Mouse (Mus musculus): ENCODE results near the gene Ifnl3.

The Ifnl3 gene

DNA sequence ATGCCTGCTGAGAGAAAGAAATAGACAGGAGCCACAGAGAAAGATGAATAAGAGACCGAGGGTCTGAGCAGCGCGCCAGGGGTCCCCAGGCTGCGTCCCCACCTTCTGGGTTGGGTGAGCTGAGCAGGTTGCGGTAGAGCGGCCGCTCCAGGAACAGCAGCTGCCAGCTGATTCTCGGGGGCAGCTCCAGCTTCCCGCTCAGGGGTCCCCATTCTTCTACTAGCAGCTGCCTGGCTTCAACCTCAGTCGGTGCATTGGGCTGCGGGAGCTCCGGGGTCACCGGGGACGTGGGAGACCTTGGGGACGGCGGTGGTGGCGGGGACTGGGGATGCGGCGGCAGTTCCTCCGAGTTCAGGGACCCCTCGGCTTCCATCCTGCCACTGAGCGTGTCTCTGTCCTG, 24.0 kb downstream of the Ifnl3 start:
- no peak for DNase-seq (ENCODE audit: low read depth, low spot score)

DNA sequence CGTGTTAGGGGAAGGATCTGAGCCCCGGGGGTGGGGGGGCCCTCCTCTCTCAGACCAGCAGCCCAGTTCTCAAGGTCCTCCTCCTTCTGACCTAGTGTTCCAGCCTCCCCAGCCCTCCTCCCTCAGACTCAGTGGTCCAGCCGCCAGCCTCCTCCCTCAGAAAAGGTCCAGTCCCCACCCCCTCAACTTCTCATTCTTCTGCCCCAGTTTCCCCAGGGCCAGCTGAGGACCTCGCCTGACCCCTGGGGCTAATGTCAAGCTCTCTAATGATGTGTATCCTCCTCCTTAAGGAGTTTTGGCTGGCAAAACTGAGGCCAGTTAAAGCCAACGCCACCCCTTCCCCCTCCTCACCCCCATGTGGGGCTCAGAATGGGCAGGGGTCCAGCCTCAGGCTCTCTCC, 24.5 kb downstream of the Ifnl3 start, which contains the start of gene Nccrp1:
TSS of gene Nccrp1 (minus strand) at position 101 of the 400 bp plus-strand sequence.
- DNase-seq (ENCODE audit: low read depth, low spot score), result no peak

DNA sequence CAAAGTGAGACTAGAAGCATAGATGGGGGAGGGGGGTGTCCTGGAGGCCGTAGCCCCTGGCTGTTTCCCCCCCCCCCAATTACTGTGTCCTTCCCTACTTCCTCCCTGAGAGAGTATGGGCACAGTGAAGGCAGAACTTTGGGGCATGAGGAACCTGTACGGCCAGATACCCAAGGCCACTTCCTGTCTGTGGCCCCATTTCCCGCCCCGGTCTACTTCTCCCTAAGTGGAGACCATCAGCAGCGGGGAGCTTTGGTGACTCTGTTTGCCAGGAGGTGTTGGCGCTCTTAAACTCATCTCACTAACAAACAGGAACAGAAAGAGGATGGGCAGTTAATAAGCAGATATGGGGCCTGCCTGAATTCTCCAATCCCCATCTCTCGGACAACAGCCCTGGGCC, 25.0 kb downstream of the Ifnl3 start:
- DNase-seq (ENCODE audit: low read depth, low spot score), result no peak

DNA sequence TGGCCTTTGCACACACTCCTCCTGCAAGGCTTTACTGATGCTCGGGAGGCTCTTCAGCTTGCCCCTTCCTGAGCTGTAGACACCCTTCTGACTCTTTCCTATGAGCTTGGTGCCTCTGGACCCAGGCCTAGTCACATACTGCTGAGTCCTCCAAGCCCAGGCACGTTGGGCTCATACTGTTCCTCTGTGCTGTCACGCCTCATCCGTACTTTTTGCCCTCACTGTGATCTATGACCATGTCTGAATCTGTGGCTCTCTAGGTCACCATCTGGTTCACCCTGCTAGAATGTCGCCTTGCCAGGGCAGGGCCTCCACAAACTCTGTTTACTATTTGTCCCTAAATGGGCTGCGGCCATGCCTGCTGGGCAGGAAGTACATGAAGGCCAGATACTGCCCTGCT, 30.4 kb downstream of the Ifnl3 start:
- no peak for DNase-seq (ENCODE audit: low read depth, low spot score)

DNA sequence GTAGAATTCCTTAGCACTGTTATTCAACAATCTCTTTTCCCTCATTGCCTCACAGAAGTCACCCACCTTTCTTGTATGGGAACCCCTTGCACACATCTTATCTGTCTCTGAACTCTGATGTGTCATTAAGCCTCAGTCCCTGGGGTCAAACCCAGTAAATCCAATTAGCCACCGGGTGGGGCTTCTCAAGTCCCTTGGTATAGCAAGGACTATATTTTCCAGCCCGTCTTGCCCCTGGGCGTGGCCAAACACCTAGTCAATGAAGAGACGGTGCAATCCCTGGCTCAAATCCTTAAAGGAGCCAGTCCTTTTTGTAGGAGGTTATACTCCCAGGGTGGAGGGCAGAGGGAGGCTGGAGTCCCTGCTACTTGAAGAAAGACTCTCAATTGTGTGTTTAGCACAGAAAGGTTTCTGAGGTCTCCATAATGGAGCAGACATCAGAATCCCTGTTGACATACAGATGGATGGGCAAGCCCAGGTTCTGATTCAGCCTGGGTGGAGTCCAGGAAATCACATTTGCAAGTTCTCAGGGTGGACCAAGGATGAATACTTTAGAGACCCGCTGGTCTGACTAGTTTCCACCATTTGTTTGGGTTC, 33.4 kb downstream of the Ifnl3 start:
- DNase-seq (ENCODE audit: low read depth, low spot score), result peak; percentile 63

DNA sequence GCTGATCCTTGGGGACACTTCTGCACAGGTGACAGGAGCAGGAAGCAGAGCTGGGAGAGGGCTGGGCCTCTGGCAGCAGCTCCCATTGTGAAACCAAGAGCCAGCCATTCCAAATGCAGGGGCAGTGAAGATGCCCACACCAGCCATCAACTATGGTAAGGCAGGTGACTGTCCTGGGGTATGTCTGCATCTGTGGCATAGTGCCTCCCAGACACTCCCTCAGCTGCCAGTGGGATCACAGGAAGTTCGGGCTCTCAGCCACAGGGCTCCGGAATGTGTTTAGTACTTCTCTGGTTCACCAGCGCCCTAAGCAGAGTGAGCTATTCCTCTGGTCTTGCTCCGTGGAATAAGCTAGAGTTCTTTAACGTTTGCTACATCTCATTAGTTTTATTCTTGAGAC, 34.4 kb downstream of the Ifnl3 start:
- no peak for DNase-seq (ENCODE audit: low read depth, low spot score)

DNA sequence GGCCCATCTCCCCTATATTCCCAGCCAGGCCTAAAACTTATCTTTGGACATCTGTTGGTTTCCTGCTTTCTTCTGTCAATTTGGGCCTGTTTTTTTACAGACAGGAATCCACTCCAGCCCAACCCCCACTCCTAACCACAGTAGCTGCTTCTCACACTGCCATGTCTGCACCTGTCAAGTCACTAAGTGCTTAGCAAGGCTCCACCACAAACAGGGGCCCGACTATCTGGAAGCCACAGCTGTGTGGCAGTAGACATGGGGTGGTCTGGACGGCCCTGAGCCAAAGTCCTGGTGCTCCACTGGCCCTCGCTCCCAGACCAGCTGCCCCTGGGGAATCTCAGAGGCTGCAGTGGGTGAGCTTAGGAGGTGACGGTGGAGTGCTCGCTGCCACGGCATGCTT, 35.1 kb downstream of the Ifnl3 start:
- no peak for DNase-seq (ENCODE audit: low read depth, low spot score)

DNA sequence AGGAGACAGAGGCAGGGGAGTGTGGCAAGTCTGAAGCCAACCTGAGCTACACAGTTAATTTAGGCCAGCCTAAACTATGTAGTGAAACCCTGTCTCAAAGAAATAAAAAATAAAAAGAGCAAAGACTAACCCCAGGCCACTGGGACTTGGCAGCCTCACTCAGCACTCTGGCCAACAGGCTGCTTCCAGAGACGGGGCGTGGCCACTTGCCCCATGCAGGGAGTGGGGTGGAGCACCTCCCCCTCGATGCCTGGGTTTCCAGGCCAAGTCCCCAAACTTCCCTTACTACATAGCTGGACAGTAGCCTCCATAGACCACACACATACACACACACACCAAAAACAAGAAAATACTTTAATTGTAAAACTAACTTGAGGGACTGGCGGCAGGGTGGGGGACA, 35.9 kb downstream of the Ifnl3 start:
- peak; percentile 60 for DNase-seq (ENCODE audit: low read depth, low spot score)

DNA sequence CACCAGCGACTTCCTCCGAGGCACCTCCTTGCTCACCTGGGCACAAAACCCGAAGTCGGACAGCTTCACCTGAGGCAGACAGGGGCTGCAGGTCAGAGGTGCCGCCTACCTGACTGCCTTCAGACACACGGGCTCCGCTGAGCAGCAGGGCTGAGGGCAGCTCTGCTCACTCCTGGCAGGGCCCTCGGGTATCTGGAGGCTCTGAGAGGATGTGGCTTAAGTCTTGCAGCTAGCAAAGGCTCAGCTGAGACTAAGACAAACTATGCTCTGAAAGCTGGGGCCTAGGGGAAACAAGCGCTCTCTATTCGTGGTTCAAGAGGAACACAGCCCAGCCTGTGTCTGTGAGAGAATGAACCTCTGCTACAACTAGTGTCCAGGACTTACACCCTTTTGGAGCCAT, 38.2 kb downstream of the Ifnl3 start:
- DNase-seq (ENCODE audit: low read depth, low spot score), result no peak

DNA sequence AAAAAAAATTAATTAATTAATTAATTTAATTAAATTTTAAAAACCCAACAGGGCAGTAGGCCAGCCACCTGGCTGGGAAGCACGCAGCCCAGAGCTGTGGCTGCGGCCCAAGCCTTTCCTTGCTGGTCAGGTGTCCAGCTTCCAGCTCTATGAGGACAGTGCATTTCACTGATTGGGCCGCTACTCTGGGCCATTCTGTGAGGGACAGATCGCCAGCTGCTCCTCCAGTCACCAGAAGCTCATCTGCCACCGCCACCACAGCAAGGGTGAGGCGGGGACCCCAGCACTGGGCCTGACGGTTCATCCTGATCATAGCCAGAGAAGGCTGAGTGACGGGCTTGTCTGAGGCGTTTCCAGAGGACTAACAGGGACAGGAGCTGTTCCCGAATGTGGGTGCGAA, 39.3 kb downstream of the Ifnl3 start:
- no peak for DNase-seq (ENCODE audit: low read depth, low spot score)

DNA sequence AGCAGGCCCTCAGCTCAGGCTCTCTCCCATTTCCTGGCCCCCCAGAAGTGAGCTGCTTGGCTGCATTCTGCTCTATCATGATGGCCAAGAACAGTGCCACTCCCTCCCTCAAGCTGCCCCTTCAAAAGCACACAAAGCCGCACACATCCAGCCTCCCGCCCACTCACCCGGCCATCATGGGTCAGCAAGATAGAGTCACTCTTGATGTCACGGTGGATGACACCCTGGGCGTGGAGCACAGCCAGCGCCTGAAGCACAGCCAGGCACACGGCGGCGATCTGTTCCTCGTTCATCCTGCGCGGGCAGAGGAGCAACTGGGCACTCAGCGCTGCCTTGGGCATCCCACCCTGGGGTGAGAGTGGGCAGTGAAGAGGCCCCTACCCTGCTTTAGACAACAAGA, 39.7 kb downstream of the Ifnl3 start:
- no peak for DNase-seq (ENCODE audit: low read depth, low spot score)

DNA sequence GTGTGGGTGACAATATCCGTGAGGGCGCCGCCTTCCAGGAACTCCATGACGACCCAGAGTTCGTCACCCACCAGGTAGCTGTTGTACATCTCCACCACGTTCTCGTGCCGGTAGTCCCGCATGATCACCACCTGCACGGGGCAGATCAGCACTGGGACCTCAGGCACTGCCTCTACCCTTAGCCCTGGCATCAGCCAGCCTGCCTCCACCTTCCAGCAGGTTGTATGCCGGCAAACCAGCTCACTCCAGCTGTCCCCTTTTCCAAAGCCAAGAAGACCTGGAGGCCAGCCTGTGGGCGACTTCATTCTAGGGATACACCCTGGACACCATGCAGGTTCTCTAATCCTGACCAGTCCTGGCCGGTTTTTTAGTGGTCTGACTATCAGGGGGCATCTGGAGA, 40.3 kb downstream of the Ifnl3 start:
- no peak for DNase-seq (ENCODE audit: low read depth, low spot score)

DNA sequence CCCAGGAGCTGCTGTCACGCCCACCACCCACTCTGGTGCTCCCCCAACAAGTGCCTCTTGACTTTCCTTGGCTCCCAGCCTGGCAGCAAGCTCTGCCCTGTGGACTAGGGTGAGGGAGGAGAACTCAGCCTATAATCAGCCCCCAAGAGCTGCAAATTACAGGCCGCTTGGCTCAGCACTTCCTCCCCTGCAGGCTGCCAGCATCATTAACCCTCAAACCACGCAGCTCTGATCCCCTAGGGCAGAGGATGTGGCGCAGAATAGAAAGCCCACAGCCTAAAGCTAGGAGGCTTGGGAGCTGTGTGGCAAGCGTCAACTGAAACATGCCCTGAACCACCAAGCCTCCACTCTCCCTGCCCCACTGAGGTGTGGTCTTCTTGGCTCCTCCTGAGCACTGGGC, 42.8 kb downstream of the Ifnl3 start:
- no peak for DNase-seq (ENCODE audit: low read depth, low spot score)

DNA sequence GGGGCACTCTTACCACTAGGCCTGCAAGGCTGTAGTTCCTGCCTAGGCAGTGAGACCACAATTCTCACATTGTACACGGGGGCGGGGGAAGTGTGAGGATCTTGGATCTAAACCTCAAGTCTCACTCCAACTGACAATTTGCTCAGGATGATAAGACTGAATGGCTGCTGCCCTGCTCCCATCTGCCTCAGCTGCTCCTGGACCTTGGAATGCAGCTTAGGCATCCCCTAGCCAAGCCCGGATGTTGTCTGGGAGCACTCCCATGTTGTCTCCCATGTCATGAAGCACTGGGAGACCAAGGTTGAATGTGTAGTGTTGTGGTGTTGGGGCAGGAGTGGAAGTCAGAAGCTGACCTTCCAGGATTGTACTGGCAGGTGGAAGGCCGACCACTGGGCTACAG, 44.9 kb downstream of the Ifnl3 start:
- no peak for DNase-seq (ENCODE audit: low read depth, low spot score)

DNA sequence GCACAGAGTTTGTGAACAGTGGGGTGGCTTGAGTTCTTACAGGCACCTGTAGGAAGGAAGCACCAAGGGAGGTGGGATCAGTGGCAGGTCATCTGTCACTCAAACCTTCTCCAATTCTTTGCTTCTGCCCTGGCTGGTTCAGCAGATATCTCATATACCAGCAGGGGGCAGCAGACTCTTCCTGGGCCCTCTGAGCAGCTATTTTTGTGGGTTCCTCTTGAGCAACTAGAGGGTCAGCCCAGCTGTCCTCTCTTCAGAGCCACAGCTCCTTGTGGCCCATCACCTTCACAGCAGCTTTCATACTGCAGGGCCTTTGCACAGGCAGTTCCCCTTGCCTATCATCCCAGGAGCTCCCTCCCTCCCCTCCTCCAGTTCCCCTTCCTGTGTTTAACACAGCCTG, 45.6 kb downstream of the Ifnl3 start:
- DNase-seq (ENCODE audit: low read depth, low spot score), result peak; percentile 79

DNA sequence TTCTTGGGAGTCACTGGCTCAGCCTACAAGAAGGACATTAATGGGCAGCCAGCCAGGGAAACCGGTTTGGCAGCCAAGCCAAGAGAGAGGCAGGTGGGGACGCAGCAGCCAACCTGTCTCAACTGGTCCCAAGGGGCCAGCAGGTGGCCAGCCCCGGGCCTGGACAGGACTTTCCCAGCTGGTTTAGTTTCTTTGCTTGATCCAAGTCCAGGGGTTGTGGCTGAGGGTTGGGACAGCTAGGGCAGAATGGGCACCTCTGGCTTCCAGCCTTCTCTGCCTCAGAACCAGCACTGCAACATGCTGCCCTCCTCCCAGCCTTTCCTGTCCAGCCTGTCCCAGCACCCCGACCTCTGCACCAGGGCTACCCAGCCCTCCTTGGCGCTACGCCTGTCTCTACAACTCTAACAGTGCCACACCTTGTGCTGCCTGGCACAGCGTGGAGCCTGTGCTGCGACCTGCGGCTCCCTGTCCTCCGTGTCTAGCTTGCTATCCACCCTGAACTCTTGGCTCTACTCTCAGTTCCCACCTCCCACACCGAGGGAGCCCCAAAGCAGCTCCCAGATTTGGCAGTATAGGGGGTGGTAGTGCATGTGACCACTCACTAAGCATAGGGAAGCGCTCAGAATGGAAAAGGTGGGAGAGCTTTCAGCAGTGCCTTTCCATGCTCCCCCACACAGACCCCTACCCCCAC, 47.8 kb downstream of the Ifnl3 start:
- no peak for DNase-seq (ENCODE audit: low read depth, low spot score)

DNA sequence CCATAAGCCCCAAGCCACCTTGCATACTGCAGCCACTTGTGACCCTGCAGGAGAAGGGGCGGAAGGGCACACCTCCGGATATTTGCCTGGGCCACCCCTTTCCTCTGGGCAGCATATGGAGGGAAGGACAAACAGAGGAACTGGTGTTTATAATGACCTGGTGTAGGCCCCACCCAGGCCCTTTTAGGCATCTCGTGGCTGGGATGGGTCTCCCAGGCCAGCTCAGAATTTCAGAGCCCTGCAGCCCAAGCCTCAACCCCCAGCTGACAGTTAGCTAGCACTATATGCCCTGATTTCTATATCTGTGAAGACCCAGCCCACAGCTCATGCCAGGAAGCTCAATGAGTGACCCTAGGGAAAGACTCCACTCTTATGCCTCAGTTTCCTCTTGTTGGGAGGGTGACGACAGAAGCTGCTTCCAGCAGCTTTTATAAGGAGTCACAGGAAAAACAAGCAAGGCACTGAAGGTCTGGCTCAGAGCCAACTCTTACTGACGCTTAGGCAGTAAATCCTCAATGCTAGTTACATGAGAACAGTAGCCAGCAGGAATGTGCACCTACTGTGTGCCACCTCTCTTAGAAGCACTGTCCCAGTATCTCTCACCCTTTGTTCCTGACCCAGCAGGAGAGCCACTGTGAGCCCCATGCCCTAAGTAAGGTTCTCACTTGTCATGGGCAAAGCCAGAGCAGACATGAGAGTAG, 48.5 kb downstream of the Ifnl3 start:
- peak; percentile 57 for DNase-seq (ENCODE audit: low read depth, low spot score)

DNA sequence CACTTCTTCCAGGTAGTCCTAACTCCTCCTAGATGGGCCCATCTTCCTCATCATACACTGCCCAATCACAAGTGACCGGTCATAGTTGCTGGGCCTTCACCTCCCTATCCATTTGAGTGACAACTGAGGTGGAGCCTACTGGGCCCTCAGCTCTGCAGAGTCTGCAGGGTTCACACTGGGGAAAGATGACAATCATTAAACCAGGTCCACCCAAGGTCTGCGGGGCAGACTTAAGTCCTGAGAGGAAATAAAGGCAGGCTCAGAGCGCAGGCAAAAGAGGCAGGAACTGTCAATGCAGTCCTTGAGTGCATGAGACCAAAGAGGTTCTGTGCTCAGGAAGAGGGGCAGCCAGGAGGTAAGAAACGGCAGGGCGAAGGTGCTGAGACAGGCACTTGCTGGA, 50.1 kb downstream of the Ifnl3 start:
- DNase-seq (ENCODE audit: low read depth, low spot score), result no peak

DNA sequence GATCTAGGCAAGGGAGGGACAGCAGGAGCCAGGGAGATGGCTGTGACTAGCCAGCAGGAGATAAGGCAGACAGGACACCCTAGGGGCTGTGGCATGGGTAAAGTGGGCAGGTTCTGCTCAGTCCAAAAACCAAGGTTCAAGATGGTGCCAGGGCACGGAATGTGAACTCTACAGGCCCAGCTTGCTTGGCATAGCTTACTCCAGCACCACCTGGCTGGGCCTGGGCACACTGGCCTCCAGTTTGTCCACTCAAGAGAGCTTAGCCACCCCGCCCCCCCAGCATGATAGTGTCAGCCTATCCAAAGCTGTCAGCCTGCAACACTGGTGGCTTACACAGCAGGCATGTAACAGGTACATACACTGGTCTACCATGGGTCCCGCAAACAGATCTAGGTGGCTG, 50.6 kb downstream of the Ifnl3 start:
- DNase-seq (ENCODE audit: low read depth, low spot score), result no peak

Measured in ZHBTc4 (cell line).